Mouse (Mus musculus) stomach, embryonic 15.5 days (tissue): Measurements from ENCODE around the gene Hkdc1. TPM values are rescaled to one million over a fixed set of nuclear protein-coding genes. Genes with fewer than 3 reads are reported as not detected.
"Not testable (repeated sequence)": the region's sequence is repeated elsewhere in the genome, so short reads cannot be mapped to it uniquely, and the experiment has no call there.

ENCODE experiments used
- ATAC-seq: fragments of 200-750 bp; cut with Nextera tagmentation; 2 replicates; pipeline ENCODE4 v1.8.0; 2017; ENCODE audit warnings: low read depth, moderate number of reproducible peaks, moderate TSS enrichment; ENCODE audit not compliant: insufficient read depth, low FRiP score
- H3K27ac ChIP-seq: fragments of 300-500 bp; sonication (generic); 2 replicates; pipeline ENCODE4 v1.5.1; 2015; ENCODE audit warnings: mild to moderate bottlenecking, inconsistent platforms
- H3K27me3 ChIP-seq: fragments of 300-500 bp; sonication (generic); replicated peaks from 2 replicates; pipeline ENCODE4 v1.6.1; 2015; ENCODE audit warnings: inconsistent platforms
- H3K36me3 ChIP-seq: fragments of 300-500 bp; sonication (generic); 2 replicates; pipeline ENCODE4 v1.6.1; 2015; ENCODE audit warnings: inconsistent platforms
- H3K4me1 ChIP-seq: fragments of 300-500 bp; sonication (generic); 2 replicates; pipeline ENCODE4 v1.6.1; 2015; ENCODE audit warnings: inconsistent platforms
- H3K4me2 ChIP-seq: fragments of 300-500 bp; sonication (generic); 2 replicates; pipeline ENCODE4 v1.6.1; 2015; ENCODE audit warnings: mild to moderate bottlenecking, inconsistent platforms
- H3K4me3 ChIP-seq: fragments of 300-500 bp; sonication (generic); replicated peaks from 2 replicates; pipeline ENCODE4 v1.5.1; 2015; ENCODE audit warnings: inconsistent platforms
- H3K9ac ChIP-seq: fragments of 300-500 bp; sonication (generic); 2 replicates; pipeline ENCODE4 v1.6.1; 2015; ENCODE audit warnings: inconsistent platforms
- H3K9me3 ChIP-seq: fragments of 300-500 bp; sonication (generic); 2 replicates; pipeline ENCODE4 v1.6.1; 2016; ENCODE audit warnings: inconsistent platforms
- WGBS: fragments of 180-500 bp; shearing (Covaris S2); methylation state at CpG from one replicate; pipeline ENCODE4 v1.1.7; 2015; 5-methylcytosine and 5-hydroxymethylcytosine counted together
- polyA plus RNA-seq: library from polyadenylated mRNA; unstranded; fragments of >200 nt; fragmentation: Nextera tagmentation; extraction: Ambion mirVana; gene quantifications from 2 replicates; pipeline ENCODE4 v1.2.1, GENCODE M21; 2015

Gene Hkdc1
- polyA plus RNA-seq, result 12.8 and 18.8 TPM in 2 replicates

GRCm38 (mm10) chr10:62422255-62422654 lies at the start of gene Hkdc1:
TSS of gene Hkdc1 (minus strand) at chr10:62422491.
- WGBS, result 48% methylated on average over 15 of the region's 15 CpGs
- peak; percentile 56; the same call in 1 of the 2 replicates for ATAC-seq
- Histone ChIP-seq H3K9me3 (no peaks in the 10 kb centered on the region), H3K4me2 (peak within 1 kb of the TSS; percentile 33; the same call in 1 of the 2 replicates), H3K4me3 (peak within 1 kb of the TSS; percentile 14), H3K27me3 (no peaks in the 10 kb centered on the region), H3K9ac (no peak within 1 kb of the TSS), H3K36me3 (no peaks in the 10 kb centered on the region), H3K27ac (peak within 1 kb of the TSS; percentile 61), H3K4me1 (peaks cover 14% of the 10 kb centered on the region; the same call in 1 of the 2 replicates)

- H3K4me1 ChIP-seq, result no peaks in the 10 kb centered on the region
- 0 out of 2 replicates have a peak, but pooled peaks cover 2% of the 10 kb centered on the region for H3K36me3 ChIP-seq
- no peak overlapping the region for H3K4me2 ChIP-seq
- no peak overlapping the region for H3K4me3 ChIP-seq
- no peaks in the 10 kb centered on the region for H3K27me3 ChIP-seq
- H3K9ac ChIP-seq, result no peak overlapping the region
- no peak for ATAC-seq
- no peaks in the 10 kb centered on the region for H3K9me3 ChIP-seq
- H3K27ac ChIP-seq, result no peak overlapping the region
- WGBS, result 66% methylated on average over 5 of the region's 5 CpGs
Measured at GRCm38 (mm10) chr10:62471105-62471504, 48.8 kb upstream of the Hkdc1 start.

- H3K27ac ChIP-seq, result no peak overlapping the region
- 0 out of 2 replicates have a peak, but pooled peaks cover 2% of the 10 kb centered on the region for H3K36me3 ChIP-seq
- no peak overlapping the region for H3K4me3 ChIP-seq
- no peaks in the 10 kb centered on the region for H3K9me3 ChIP-seq
- H3K9ac ChIP-seq, result no peak overlapping the region
- H3K4me1 ChIP-seq, result no peaks in the 10 kb centered on the region
- no peaks in the 10 kb centered on the region for H3K27me3 ChIP-seq
- ATAC-seq, result no peak
- WGBS, result 93% methylated on average over 4 of the region's 4 CpGs
- H3K4me2 ChIP-seq, result no peak overlapping the region
Measured at GRCm38 (mm10) chr10:62469736-62470135, 47.4 kb upstream of the Hkdc1 start.

- H3K4me1 ChIP-seq, result no peaks in the 10 kb centered on the region
- no peak overlapping the region for H3K27ac ChIP-seq
- H3K27me3 ChIP-seq, result no peaks in the 10 kb centered on the region
- H3K9ac ChIP-seq, result no peak overlapping the region
- H3K4me3 ChIP-seq, result no peak overlapping the region
- H3K9me3 ChIP-seq, result no peaks in the 10 kb centered on the region
- H3K36me3 ChIP-seq, result peaks cover 16% of the 10 kb centered on the region; the same call in 1 of the 2 replicates
- H3K4me2 ChIP-seq, result no peak overlapping the region
- no peak for ATAC-seq
Measured at GRCm38 (mm10) chr10:62461321-62461720, 39.0 kb upstream of the Hkdc1 start.

GRCm38 (mm10) chr10:62452001-62452400 lies 29.7 kb upstream of the Hkdc1 start:
- WGBS, result 60% methylated on average over 11 of the region's 11 CpGs
- H3K27ac ChIP-seq, H3K9ac ChIP-seq, H3K4me3 ChIP-seq, H3K27me3 ChIP-seq, ATAC-seq, H3K4me2 ChIP-seq, H3K9me3 ChIP-seq: not testable (repeated sequence)
- H3K4me1 ChIP-seq, result peaks cover 15% of the 10 kb centered on the region
- peaks cover 16% of the 10 kb centered on the region; the same call in 1 of the 2 replicates for H3K36me3 ChIP-seq

- WGBS, result 35% methylated on average over 18 of the region's 18 CpGs
- Histone ChIP-seq H3K4me1 (peaks cover 15% of the 10 kb centered on the region), H3K27me3 (no peaks in the 10 kb centered on the region), H3K4me2 (peak overlapping the region; percentile 84), H3K9me3 (no peaks in the 10 kb centered on the region), H3K27ac (peak overlapping the region; percentile 91), H3K36me3 (peaks cover 19% of the 10 kb centered on the region), H3K9ac (0 out of 2 replicates have a peak overlapping the region, but pooled peaks have one; percentile 98), H3K4me3 (peak overlapping the region; percentile 100)
- 0 out of 2 replicates have a peak, but pooled peaks have one; percentile 2 for ATAC-seq
Measured at GRCm38 (mm10) chr10:62450280-62450640, 28.0 kb upstream of the Hkdc1 start.

GRCm38 (mm10) chr10:62449364-62450279 lies 27.3 kb upstream of the Hkdc1 start, which contains the start of the genes 4930507D05Rik and Supv3l1:
TSS of gene 4930507D05Rik (plus strand) at chr10:62449489.
TSS of gene Supv3l1 (minus strand) at chr10:62449738.
- no peaks in the 10 kb centered on the region for H3K9me3 ChIP-seq
- H3K9ac ChIP-seq, result peak within 1 kb of the TSS; percentile 98
- H3K4me3 ChIP-seq, result peak within 1 kb of the TSS; percentile 100
- peak; percentile 87 for ATAC-seq
- H3K36me3 ChIP-seq, result peaks cover 23% of the 10 kb centered on the region
- peaks cover 15% of the 10 kb centered on the region for H3K4me1 ChIP-seq
- no peaks in the 10 kb centered on the region for H3K27me3 ChIP-seq
- peak within 1 kb of the TSS; percentile 91 for H3K27ac ChIP-seq
- under 1% methylated on average over 73 of the region's 73 CpGs for WGBS
- peak within 1 kb of the TSS; percentile 84 for H3K4me2 ChIP-seq

GRCm38 (mm10) chr10:62430427-62430826 lies 8.1 kb upstream of the Hkdc1 start:
- peaks cover 69% of the 10 kb centered on the region for H3K36me3 ChIP-seq
- 84% methylated on average over 5 of the region's 5 CpGs for WGBS
- no peak for ATAC-seq

GRCm38 (mm10) chr10:62425081-62425871 lies 3.0 kb upstream of the Hkdc1 start:
- Histone ChIP-seq H3K4me2 (no peak overlapping the region), H3K27ac (peak overlapping the region; percentile 49), H3K4me3 (no peak overlapping the region), H3K9me3 (no peaks in the 10 kb centered on the region), H3K27me3 (no peaks in the 10 kb centered on the region), H3K4me1 (peaks cover 14% of the 10 kb centered on the region; the same call in 1 of the 2 replicates), H3K9ac (no peak overlapping the region), H3K36me3 (peaks cover 23% of the 10 kb centered on the region)
- ATAC-seq, result peak; percentile 54; the same call in 1 of the 2 replicates
- 29% methylated on average over 9 of the region's 9 CpGs for WGBS

More at GRCm38 (mm10) chr10:62430427-62430826, 8.1 kb upstream of the Hkdc1 start:
- Histone ChIP-seq H3K27ac (no peak overlapping the region), H3K27me3 (no peaks in the 10 kb centered on the region), H3K4me1 (0 out of 2 replicates have a peak, but pooled peaks cover 5% of the 10 kb centered on the region), H3K9ac (no peak overlapping the region), H3K9me3 (no peaks in the 10 kb centered on the region), H3K4me3 (no peak overlapping the region), H3K4me2 (no peak overlapping the region)

- Histone ChIP-seq H3K4me3 (0 out of 2 replicates have a peak overlapping the region, but pooled peaks have one; percentile 2), H3K4me2 (peak overlapping the region; percentile 33), H3K27ac (peak overlapping the region; percentile 61), H3K36me3 (no peaks in the 10 kb centered on the region), H3K9me3 (no peaks in the 10 kb centered on the region), H3K9ac (no peak overlapping the region), H3K4me1 (peaks cover 14% of the 10 kb centered on the region; the same call in 1 of the 2 replicates), H3K27me3 (no peaks in the 10 kb centered on the region)
- no peak for ATAC-seq
- 68% methylated on average over 3 of the region's 3 CpGs for WGBS
Measured at GRCm38 (mm10) chr10:62421127-62421526, 1.2 kb downstream of the Hkdc1 start.

GRCm38 (mm10) chr10:62420399-62420798 lies 1.9 kb downstream of the Hkdc1 start:
- 50% methylated on average over 6 of the region's 6 CpGs for WGBS
- Histone ChIP-seq H3K36me3 (no peaks in the 10 kb centered on the region), H3K9me3 (no peaks in the 10 kb centered on the region), H3K4me1 (peaks cover 9% of the 10 kb centered on the region; the same call in 1 of the 2 replicates), H3K27ac (peak overlapping the region; percentile 61; the same call in 1 of the 2 replicates), H3K4me2 (peak overlapping the region; percentile 33), H3K9ac (no peak overlapping the region), H3K4me3 (0 out of 2 replicates have a peak overlapping the region, but pooled peaks have one; percentile 2), H3K27me3 (no peaks in the 10 kb centered on the region)
- no peak for ATAC-seq
